Mouse (Mus musculus) mouse trophoblast stem cell (cell line): ENCODE measurements around the gene Dnali1.

Experiments
- in situ Hi-C, 2 experiments: fragments of 300-500 bp; cut with MseI, MboI; formaldehyde crosslinking; loops; 2 replicates in 1 of 2; 3 replicates in 1 of 2; pipeline ENCODE4 v1.15.1; 2025

The Dnali1 gene

DNA sequence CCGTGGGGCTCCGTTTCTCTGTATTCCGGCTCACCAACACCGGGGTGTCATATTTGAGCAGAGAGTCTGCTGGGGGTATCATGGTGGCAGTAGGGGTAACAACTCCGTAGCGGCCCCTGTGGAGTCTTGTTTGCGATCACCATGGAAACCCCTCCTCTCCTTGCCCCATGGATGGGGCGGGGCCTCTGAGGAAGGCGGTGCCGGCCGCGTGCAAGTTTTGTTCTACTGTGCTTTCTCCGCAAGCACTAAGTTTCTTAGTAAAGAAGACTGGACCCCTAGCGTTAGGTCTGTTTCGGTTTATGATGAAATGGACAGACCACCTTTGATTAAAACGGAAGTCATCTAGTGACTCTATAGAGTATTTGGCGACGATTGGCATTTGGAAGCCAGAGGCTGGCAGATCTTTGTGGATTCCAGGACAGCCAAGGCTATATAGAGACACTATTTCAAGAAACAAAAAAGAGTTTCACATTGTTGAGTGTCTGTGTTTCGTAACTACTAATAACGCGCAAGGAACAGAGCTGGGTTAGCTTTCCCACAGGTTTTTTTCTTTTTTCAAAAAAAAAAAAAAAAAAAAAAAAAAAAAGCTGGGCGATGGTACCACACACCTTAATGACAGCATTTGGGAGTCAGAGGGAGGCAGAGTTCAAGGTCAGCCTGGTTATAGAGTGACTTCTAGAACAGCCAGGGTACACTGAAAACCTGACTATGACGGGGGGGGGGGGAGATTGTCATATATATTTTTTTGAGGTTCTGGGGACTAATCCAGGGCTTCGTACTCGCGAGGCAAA, at the start of gene Dnali1:
Dnali1 (minus strand) TSS at position 187 of the 791 bp plus-strand sequence.
- in situ Hi-C loops = no loop called here

GRCm38 (mm10) chr4:125115081-125115480, 49.6 kb upstream of the Dnali1 start:
- in situ Hi-C loops = no loop called here

- in situ Hi-C loops = no loop called here
Observed at GRCm38 (mm10) chr4:125114638-125115037, 49.1 kb upstream of the Dnali1 start.

DNA sequence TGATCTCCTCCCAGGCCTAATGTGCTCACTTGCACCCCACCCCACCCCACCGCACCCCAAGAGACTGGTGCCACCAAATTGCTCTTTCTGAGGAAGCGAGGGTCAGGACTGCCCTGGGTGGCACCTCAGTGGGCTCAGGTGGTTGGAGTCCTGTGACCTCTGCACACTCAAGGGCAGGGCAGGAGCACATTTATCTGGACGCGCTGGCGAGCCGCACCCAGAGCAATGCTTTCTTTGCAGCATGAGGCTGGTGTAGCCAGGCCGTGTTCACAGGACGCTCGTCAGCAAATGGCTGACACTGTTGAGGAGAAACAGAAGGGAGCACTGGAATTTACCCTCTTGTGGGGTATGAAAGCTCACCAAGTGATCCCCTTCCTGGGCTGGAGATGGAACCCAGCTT, 39.9 kb upstream of the Dnali1 start:
- in situ Hi-C loops = no loop called here

- in situ Hi-C loops = no loop called here
Observed at GRCm38 (mm10) chr4:125101334-125101733, 35.8 kb upstream of the Dnali1 start.

DNA sequence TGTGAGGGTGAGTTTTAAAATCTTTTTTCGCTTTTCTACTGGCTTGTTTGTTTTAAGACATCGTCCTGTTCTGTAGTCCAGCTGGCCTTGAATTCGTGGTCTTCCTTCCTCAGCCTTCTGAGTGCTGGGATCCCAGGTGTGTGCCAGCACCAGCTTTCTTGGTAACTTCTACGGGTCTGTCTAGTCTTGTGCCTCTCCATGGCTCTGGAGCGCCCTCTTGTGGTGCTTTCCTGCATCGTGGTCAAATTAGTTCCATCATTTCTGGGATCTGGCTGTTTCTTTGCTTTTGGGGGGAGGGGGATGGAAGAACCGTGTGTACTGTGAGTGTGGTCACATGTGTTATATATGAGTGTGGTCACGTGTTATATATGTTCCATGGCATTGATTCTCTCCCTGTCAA, 34.0 kb upstream of the Dnali1 start:
- in situ Hi-C loops = no loop called here

DNA sequence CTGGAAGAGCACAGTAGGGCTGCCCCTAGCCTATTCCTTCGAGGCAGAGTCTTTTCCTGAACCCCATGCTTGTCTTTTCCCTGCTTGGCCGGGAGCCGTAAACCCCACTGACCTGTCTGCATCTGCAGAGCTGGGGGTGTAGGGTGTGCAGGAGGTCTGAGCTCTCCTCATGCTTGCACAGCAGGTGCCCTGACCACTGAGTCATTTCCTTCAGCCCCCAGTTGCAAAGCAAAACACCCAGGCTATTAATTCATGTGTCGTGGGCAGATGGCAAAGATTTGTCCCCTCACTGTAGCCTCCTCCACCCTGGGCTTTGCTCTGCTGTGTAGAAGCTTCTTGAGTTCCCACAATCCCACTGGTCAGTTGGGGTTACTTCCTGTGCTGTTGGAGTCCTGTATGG, 31.9 kb upstream of the Dnali1 start:
- in situ Hi-C loops = no loop called here

DNA sequence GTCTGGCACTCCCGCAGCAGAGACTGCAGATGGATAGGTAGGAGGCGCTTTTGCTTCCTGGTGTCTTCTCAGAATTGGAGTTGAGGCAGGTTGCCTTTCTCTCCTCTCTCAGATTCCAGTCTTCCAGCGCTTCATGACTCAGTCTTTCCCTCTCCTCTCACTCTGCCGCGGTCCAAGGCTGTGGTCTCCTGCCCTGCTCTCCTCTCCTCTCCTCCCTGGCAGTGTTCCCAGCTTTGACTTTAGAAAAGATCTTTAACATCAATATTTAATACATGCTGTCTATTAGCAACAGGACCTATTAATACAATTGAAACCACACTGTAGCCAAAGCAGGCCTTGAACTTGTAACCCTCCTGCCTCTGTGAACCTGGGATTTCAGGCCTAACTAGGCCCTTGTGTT, 30.6 kb upstream of the Dnali1 start:
- in situ Hi-C loops = no loop called here

DNA sequence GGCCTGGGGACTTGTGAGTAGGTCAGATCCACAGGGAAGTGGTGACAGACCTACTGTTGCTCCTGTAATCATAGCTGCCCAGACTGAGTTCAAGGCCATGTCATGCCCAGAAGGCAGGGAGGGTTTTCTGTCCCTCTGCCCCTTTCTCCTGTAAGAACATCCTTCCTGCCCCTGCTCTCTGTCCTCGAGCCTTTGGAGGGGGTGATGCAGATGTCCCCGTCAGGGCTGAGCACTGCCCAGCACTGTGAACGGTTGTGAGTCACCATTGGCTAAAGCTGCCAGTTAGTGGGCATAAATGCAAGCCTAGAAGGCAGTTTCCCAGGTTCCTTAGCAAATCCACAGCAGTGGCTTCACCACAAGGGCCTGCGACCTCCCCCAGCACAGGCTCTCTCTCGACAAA, 27.5 kb upstream of the Dnali1 start:
- in situ Hi-C loops = no loop called here

DNA sequence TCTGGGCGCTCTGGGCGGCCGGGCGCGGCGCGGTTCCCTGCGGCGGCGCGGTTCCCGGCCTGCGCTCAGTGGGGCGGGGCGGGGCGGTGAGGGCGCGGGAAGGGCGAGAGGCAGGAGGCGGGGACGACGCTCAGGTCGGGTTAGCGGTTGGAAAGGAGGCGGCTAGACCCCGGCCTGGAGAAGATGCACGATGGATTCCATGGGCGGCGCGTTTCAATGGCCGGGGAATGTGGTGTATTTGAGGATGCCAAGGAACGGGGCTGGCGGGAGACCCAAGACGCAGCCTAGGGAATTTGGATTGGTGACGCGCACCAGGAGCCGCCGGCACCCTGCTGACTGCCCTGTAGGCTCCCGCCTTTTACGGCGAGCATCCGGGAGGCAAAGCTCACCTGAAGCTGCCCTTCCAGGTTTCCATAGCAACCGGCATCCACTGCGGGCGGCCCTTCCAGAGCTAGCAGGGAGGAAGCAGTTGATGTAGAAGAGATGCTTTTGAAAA, 19.9 kb upstream of the Dnali1 start:
- in situ Hi-C loops = no loop called here

GRCm38 (mm10) chr4:125084403-125085345, 19.2 kb upstream of the Dnali1 start, which contains the start of gene Meaf6:
Gene Meaf6 (plus strand): TSS chr4:125085134.
- in situ Hi-C loops = no loop called here

GRCm38 (mm10) chr4:125078698-125079097, 13.2 kb upstream of the Dnali1 start:
- in situ Hi-C loops = no loop called here

GRCm38 (mm10) chr4:125077700-125078099, 12.2 kb upstream of the Dnali1 start:
- in situ Hi-C loops = no loop called here

DNA sequence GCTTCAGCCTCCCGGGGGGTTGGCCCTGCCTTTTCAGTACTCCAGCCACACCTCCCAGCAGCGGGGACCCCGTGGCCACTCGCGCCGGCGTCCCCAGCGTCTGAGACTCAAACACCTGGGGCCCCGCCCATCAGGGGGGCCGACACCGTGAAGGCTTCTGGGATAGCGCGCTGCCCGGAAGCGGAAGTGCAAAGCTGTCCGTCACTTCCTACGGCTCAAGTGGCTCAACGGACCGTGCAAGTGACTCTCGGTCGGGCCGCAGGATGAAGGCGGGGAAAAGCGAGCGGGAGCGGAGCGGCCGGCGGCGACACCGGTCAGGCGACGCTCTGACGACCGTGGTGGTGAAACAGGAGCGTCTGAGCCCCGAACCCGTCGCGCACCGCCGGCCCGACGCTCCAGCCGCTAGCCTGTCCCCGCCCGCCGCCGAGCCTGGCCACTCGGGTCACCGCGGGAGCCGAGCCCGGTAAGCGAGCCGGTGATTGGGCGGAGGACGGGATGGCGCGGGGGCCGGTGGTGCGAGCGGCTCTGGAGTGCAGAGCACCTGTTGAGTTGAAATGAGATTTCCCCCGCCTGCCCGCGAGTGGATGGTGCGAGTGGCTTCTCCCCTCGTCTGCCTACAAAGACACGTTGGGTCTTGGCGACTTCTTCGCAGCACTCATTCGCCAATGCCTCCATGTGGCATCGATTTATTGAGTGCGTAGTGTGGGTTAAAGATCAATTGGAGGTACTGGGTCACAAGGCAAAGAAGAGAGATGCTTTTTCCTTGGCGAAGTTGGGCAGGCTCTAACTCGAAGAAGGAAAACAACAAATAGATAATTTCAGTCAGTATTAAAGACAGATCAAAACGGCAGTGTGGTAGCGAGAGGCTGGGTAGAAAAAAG, 1.2 kb upstream of the Dnali1 start, which contains the start of gene Snip1:
Snip1 (plus strand) TSS at position 183 of the 881 bp plus-strand sequence.
- in situ Hi-C loops = no loop called here

DNA sequence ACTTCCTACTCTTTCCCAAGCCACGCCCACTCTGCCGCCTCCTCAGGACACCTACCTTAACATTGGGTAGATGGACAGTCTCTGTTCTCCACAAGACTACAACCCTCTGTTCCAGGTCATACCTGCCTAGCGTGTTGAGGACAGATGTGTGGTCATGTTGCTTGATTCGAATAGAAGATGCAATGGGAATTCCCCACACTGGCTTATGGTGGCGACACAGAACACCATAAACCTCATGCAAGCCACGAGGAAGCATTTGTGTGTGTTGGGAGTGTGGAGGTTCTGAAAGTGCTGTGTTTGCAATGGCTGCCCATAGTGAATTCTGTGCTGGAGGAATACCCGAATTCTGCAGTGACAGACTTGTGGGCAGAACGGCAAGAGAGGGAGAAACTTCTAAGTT, 1.7 kb downstream of the Dnali1 start:
- in situ Hi-C loops = no loop called here

DNA sequence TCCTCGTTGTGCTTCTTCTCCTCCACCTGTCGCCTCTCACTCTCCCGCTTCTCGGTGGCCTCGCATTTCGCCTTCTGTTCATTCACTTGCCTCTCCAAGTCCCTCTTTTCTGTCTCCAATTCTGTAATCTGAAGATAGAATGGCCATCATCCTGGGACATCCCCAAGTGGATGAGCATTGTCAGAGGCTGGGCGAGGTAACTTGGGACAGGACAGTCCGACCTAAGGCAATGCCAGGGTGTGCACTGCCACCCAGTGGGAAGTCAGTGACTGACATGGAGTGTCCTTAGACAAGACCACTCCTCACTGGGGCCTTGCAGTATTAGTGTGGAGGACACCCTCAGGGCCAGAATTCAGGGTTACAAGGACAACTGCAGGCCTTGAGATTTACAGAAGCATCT, 6.5 kb downstream of the Dnali1 start:
- in situ Hi-C loops = no loop called here

- in situ Hi-C loops = no loop called here
Observed at GRCm38 (mm10) chr4:125058033-125058432, 7.5 kb downstream of the Dnali1 start.

DNA sequence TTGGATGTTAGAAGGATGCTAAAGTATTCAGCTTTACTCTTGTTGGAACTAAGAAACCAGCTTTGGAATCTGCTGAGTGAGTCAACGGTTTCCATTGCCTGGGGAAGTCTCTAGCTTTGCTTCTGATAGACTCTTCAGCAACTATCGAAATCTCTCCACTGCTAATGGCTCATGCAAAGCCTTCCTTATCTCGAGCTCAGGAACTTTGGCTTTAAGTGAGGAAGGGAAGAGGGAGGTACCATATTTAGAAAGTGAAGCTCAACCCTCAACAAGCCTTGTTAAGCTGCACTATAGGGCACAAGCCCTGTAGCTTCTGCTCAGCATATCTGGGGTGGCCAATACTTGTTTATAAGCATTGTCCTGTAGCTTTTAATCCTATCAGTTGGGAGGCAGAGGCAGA, 8.2 kb downstream of the Dnali1 start:
- in situ Hi-C loops = no loop called here

DNA sequence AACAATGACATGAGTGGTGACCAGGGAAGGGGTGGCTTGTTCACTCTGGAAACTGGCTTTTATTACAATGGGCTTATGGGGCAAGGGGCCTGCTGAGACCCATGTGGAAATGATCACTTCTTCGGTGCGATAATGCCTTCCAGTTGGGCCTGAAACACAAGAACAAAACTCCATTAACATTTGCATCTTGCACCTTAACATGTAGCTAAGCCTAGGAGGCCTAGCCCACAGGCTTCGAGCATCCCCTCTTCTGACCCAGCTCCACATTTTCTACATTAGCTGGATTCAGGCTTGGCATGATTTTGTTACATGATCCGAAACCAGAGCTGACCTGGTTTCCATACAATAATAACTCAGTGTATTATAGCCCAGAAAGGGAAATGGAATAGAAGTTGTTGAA, 9.0 kb downstream of the Dnali1 start:
- in situ Hi-C loops = no loop called here

DNA sequence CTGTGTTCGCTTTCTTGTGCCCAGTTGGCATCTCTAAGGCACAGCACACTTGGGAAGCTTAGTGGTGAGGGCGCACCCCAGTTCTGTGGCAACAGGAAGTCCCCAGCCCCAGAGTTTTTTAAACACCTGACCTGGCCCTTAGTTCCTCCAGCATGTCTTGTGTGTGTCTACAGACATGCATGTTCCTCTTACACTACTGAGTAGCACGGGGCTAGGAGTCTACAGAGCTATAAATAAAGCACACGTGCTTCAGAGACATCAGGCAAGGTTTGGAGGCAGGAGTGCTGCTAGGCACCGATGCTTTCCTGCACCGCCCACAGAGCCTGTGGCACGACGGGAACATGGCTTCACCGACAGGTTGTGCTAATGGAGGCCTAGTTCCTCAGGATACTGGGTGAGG, 10.1 kb downstream of the Dnali1 start:
- in situ Hi-C loops = no loop called here

GRCm38 (mm10) chr4:125044454-125044853, 21.0 kb downstream of the Dnali1 start:
- in situ Hi-C loops = no loop called here
